Mouse (Mus musculus) forebrain, embryonic 11.5 days (tissue): ENCODE results near the gene Eps8l2. TPM values are rescaled to one million over a fixed set of nuclear protein-coding genes. Genes with fewer than 3 reads are reported as not detected.

Experiments
- ATAC-seq: fragments of 200-750 bp; cut with Nextera tagmentation; replicated peaks from 2 replicates; pipeline ENCODE4 v1.8.0; 2017; ENCODE audit warnings: moderate TSS enrichment; ENCODE audit not compliant: low FRiP score
- DNase-seq: peaks from one replicate; pipeline ENCODE4 v3.0.0-alpha.2; 2017; ENCODE audit warnings: low spot score
- H3K27ac ChIP-seq: fragments of 300-500 bp; sonication (generic); 2 replicates; pipeline ENCODE4 v1.5.1; 2014; ENCODE audit warnings: low read depth, low read length
- H3K27me3 ChIP-seq: fragments of 300-500 bp; sonication (generic); 2 replicates; pipeline ENCODE4 v1.6.1; 2014; ENCODE audit warnings: mild to moderate bottlenecking, low read length, mixed read lengths; ENCODE audit not compliant: control insufficient read depth, insufficient read depth
- H3K36me3 ChIP-seq: fragments of 300-500 bp; sonication (generic); 2 replicates; pipeline ENCODE4 v1.6.1; 2014; ENCODE audit warnings: mild to moderate bottlenecking, low read length, moderate library complexity, mixed read lengths; ENCODE audit not compliant: control insufficient read depth, insufficient read depth
- H3K4me1 ChIP-seq: fragments of 300-500 bp; sonication (generic); replicated peaks from 2 replicates; pipeline ENCODE4 v1.6.1; 2014; ENCODE audit warnings: low read length, mixed read lengths; ENCODE audit not compliant: control insufficient read depth, insufficient read depth
- H3K4me2 ChIP-seq: fragments of 300-500 bp; sonication (generic); 2 replicates; pipeline ENCODE4 v1.6.1; 2014; ENCODE audit warnings: low read depth, mild to moderate bottlenecking, low read length, moderate library complexity, mixed read lengths; ENCODE audit not compliant: severe bottlenecking
- H3K4me3 ChIP-seq: fragments of 300-500 bp; sonication (generic); 2 replicates; pipeline ENCODE4 v1.5.1; 2014; ENCODE audit warnings: low read depth, low read length
- H3K9ac ChIP-seq: fragments of 300-500 bp; sonication (generic); 2 replicates; pipeline ENCODE4 v1.6.1; 2014; ENCODE audit warnings: low read length
- H3K9me3 ChIP-seq: fragments of 300-500 bp; sonication (generic); 2 replicates; pipeline ENCODE4 v1.6.1; 2016; ENCODE audit warnings: low read length, mixed read lengths; ENCODE audit not compliant: control insufficient read depth
- whole genome bisulfite sequencing: fragments of 180-500 bp; shearing (Covaris S2); extraction: QIAGEN DNeasy Blood & Tissue Kit; methylation state at CpG from one replicate; pipeline ENCODE4 v1.1.7; 2014; 5-methylcytosine and 5-hydroxymethylcytosine counted together
- polyA plus RNA-seq: library from polyadenylated mRNA; unstranded; fragments of >200 nt; fragmentation: Nextera tagmentation; extraction: Ambion mirVana; gene quantifications from 2 replicates; pipeline ENCODE4 v1.2.1, GENCODE M21; 2014

The Eps8l2 gene
- polyA plus RNA-seq, 1 experiment from 2014 or later, result 2.5 TPM

GRCm38 (mm10) chr7:141336296-141336695 is 2.4 kb upstream of the Eps8l2 start:
- 77% methylated on average over 3 of the region's 3 CpGs for WGBS
- DNase-seq (no peak), ATAC-seq (no peak)
- Histone ChIP-seq H3K9ac (no peak overlapping the region), H3K27ac (no peak overlapping the region), H3K4me3 (no peak overlapping the region), H3K4me2 (no peak overlapping the region), H3K36me3 (no peaks in the 10 kb centered on the region; the same call in 1 of the 2 replicates), H3K27me3 (peaks cover 7% of the 10 kb centered on the region), H3K9me3 (no peaks in the 10 kb centered on the region), H3K4me1 (0 out of 2 replicates have a peak, but pooled peaks cover 4% of the 10 kb centered on the region)

GRCm38 (mm10) chr7:141337716-141338416 is 814 bp upstream of the Eps8l2 start:
- 84% methylated on average over 3 of the region's 3 CpGs for WGBS
- no peak overlapping the region for H3K27ac ChIP-seq
- no peak overlapping the region for H3K4me2 ChIP-seq
- ATAC-seq (no peak), DNase-seq (no peak)
- no peak overlapping the region for H3K9ac ChIP-seq
- no peaks in the 10 kb centered on the region for H3K9me3 ChIP-seq
- H3K27me3 ChIP-seq, result peaks cover 7% of the 10 kb centered on the region
- H3K36me3 ChIP-seq, result no peaks in the 10 kb centered on the region; the same call in 1 of the 2 replicates
- H3K4me3 ChIP-seq, result no peak overlapping the region
- 0 out of 2 replicates have a peak, but pooled peaks cover 4% of the 10 kb centered on the region for H3K4me1 ChIP-seq

GRCm38 (mm10) chr7:141339215-141339920 is 688 bp downstream of the Eps8l2 start:
- H3K9ac ChIP-seq, result peak overlapping the region; percentile 43; the same call in 1 of the 2 replicates
- H3K9me3 ChIP-seq, result no peaks in the 10 kb centered on the region
- H3K4me1 ChIP-seq, result 0 out of 2 replicates have a peak, but pooled peaks cover 4% of the 10 kb centered on the region
- H3K4me2 ChIP-seq, result peak overlapping the region; percentile 38; the same call in 1 of the 2 replicates
- no peak for DNase-seq
- WGBS, result 32% methylated on average over 20 of the region's 20 CpGs
- no peak overlapping the region for H3K27ac ChIP-seq
- H3K27me3 ChIP-seq, result peaks cover 7% of the 10 kb centered on the region
- no peak for ATAC-seq
- H3K36me3 ChIP-seq, result no peaks in the 10 kb centered on the region
- H3K4me3 ChIP-seq, result no peak overlapping the region

- no peaks in the 10 kb centered on the region for H3K36me3 ChIP-seq
- peaks cover 7% of the 10 kb centered on the region for H3K27me3 ChIP-seq
- H3K9ac ChIP-seq, result no peak overlapping the region
- 0 out of 2 replicates have a peak, but pooled peaks cover 4% of the 10 kb centered on the region for H3K4me1 ChIP-seq
- H3K4me2 ChIP-seq, result no peak overlapping the region
- no peak overlapping the region for H3K4me3 ChIP-seq
- WGBS, result 75% methylated on average over 7 of the region's 7 CpGs
- ATAC-seq, result no peak
- H3K27ac ChIP-seq, result no peak overlapping the region
- no peaks in the 10 kb centered on the region for H3K9me3 ChIP-seq
- no peak for DNase-seq
Measured at GRCm38 (mm10) chr7:141340023-141340422, 1.3 kb downstream of the Eps8l2 start.

GRCm38 (mm10) chr7:141340476-141340875 is 1.8 kb downstream of the Eps8l2 start:
- ATAC-seq, result no peak

GRCm38 (mm10) chr7:141341689-141342226 is 3.1 kb downstream of the Eps8l2 start:
- Histone ChIP-seq H3K4me1 (0 out of 2 replicates have a peak, but pooled peaks cover 4% of the 10 kb centered on the region), H3K9ac (no peak overlapping the region), H3K36me3 (no peaks in the 10 kb centered on the region), H3K27me3 (peaks cover 7% of the 10 kb centered on the region), H3K9me3 (no peaks in the 10 kb centered on the region), H3K4me2 (no peak overlapping the region), H3K27ac (no peak overlapping the region), H3K4me3 (no peak overlapping the region)
- WGBS, result 76% methylated on average over 10 of the region's 10 CpGs
- no peak for DNase-seq
- ATAC-seq, result no peak

More at GRCm38 (mm10) chr7:141340476-141340875, 1.8 kb downstream of the Eps8l2 start:
- WGBS, result 82% methylated on average over 6 of the region's 6 CpGs
- Histone ChIP-seq H3K9ac (no peak overlapping the region), H3K4me2 (no peak overlapping the region), H3K27ac (no peak overlapping the region), H3K9me3 (no peaks in the 10 kb centered on the region), H3K4me1 (0 out of 2 replicates have a peak, but pooled peaks cover 4% of the 10 kb centered on the region), H3K27me3 (peaks cover 7% of the 10 kb centered on the region), H3K4me3 (no peak overlapping the region), H3K36me3 (no peaks in the 10 kb centered on the region)
- no peak for DNase-seq

GRCm38 (mm10) chr7:141343230-141343629 is 4.5 kb downstream of the Eps8l2 start:
- no peak overlapping the region for H3K9ac ChIP-seq
- 0 out of 2 replicates have a peak, but pooled peaks cover 4% of the 10 kb centered on the region for H3K4me1 ChIP-seq
- H3K4me3 ChIP-seq, result no peak overlapping the region
- H3K4me2 ChIP-seq, result no peak overlapping the region
- H3K27ac ChIP-seq, result no peak overlapping the region
- no peaks in the 10 kb centered on the region for H3K9me3 ChIP-seq
- ATAC-seq, result no peak
- 72% methylated on average over 2 of the region's 2 CpGs for WGBS
- no peak for DNase-seq
- H3K36me3 ChIP-seq, result no peaks in the 10 kb centered on the region
- peaks cover 7% of the 10 kb centered on the region for H3K27me3 ChIP-seq

- H3K9ac ChIP-seq, result no peak overlapping the region
- no peak overlapping the region for H3K27ac ChIP-seq
- no peaks in the 10 kb centered on the region for H3K36me3 ChIP-seq
- 0 out of 2 replicates have a peak, but pooled peaks cover 2% of the 10 kb centered on the region for H3K4me1 ChIP-seq
- H3K4me2 ChIP-seq, result no peak overlapping the region
- H3K9me3 ChIP-seq, result no peaks in the 10 kb centered on the region
- H3K27me3 ChIP-seq, result peaks cover 7% of the 10 kb centered on the region
- DNase-seq (no peak), ATAC-seq (no peak)
- WGBS, result 85% methylated on average over 7 of the region's 7 CpGs
- H3K4me3 ChIP-seq, result no peak overlapping the region
Measured at GRCm38 (mm10) chr7:141343696-141344095, 5.0 kb downstream of the Eps8l2 start.
